Mouse (Mus musculus) cerebellum, adult 9-10 months (tissue): ENCODE results near the gene Rgs3.

Source experiments
- DNase-seq: peaks from one replicate; pipeline ENCODE4 v3.0.0; 2022

The Rgs3 gene

GRCm38 (mm10) chr4:62606905-62607304, 47.3 kb downstream of the Rgs3 start:
- DNase-seq = no peak

DNA sequence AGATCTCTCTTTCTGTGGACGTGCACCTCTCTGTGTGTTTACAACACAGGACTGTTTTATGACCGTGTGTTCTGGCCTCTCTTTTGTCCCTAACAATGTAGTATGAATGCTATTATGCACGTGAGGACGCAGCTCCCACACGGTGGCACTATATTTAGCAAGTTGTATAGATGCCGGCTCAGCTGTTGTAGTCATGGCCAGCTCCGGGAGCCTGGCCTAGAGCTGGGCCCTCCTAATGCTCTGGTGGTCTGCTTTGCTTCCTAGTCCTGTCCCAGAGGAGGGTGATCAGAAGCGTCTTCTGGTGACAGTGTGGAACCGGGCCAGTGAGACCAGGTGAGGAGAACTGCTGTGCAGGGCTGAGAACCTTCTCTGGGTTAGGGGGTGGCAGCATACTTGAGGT, 47.7 kb downstream of the Rgs3 start:
- no peak for DNase-seq

DNA sequence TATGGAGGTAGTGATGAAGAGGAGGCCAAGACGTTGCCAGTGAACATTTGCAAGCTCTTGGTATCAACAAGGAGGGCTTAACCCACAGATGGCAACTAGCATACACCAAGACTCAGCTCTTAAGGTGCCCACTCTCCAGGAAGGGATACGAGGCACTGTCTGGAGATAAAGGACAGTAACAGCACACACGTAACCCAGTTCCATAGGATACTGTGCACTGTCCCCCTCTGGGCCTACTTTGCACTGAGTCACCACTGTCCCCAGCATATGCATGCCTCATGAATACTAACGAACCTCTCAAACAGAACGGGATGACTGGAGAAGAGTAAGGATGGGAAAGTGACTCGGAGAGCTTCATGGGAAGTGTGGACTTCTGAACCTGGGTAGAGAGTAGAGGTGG, 48.2 kb downstream of the Rgs3 start:
- DNase-seq = no peak

- peak; percentile 61 for DNase-seq
These were observed 49.7 kb downstream of the Rgs3 start for GRCm38 (mm10) chr4:62609333-62609732.

DNA sequence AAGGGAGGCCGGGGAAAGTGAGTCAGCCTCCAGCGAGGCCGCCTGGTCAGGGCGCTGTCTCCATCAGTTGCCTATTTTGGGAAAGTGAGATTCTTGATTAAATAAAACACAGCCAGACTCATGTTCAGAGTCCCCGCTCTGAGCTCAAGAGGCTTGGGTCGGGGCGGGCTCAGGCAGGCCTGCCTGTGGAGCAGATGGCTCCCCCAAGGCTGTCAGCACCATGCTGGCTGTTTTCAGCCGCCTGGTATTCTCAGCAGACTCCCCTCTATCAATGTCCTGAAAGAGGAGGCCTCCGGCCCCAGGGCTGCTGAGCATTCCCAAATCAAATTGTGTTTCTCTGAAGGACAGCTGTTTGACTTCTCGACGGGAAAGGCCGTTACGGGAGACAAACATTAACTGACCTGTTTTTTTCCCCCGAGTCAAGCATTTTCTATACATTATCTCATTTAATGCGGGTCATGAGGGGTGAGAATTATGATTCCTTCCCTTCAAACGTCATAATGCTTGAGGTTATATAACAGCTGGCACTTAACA, 50.6 kb downstream of the Rgs3 start:
- peak; percentile 62 for DNase-seq

- peak; percentile 94 for DNase-seq
These were observed 53.2 kb downstream of the Rgs3 start for GRCm38 (mm10) chr4:62612601-62613501.

DNA sequence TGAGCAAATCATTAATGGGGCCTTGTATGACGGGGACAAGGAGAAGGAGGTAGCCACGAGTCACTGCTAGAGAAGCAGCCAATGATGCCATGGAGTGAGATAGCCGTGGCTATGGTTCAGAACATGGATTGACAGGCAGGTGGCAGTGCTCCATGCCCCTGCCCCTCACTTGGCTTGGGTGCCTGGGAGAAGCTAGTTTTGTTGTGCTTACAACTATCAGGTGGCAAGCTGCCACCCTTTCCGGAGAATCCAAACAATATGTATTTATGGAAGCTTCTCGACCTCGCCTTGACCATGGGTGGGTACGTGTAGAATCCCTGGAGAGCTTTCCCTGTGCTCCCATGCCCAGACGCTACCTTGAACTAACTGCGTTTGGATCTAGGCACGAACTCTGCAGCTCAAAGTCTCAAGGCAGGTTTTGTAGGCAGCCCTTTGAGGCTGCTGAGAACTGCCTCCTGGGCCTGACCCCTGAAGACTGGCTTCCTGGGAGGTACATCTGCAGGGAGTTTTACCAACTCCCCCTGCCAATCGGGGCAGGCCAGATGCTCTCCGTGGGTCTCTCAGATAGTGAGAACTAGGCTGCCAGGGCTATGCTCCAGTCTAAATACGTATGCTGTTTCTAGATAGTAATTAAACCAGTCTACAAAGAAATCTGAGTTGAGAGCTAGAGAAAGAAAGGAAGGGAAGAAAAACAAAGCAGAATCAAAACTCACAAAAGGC, 54.2 kb downstream of the Rgs3 start:
- peak; percentile 61 for DNase-seq

DNA sequence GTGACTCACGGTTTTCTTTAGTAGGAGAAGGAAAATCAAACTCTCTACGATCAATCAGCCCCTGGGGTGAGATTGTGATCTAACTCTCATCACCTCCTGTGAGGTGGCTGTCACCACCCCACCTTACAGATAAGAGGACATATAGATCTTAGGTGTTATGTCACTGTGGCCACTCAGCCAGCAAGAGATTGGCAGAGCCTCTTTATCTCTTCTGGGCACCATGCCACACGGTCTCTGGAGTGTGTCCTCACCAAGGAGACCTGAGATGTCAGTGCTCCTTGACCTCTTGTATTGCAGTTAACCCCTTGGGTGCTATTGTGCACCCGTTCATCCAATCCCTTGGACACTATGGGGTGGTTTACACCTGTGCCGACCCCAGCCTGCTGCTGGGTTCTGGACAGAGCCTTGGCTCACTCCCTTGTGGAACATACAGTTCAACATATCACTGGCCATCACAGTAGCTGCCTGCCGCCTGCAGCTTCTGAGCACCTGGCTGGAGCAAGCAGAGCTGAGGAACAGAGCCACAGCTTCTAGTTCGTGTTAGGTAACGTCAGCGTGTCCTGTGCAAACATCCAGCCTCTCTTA, 58.3 kb downstream of the Rgs3 start:
- DNase-seq = no peak

GRCm38 (mm10) chr4:62619232-62619964, 59.8 kb downstream of the Rgs3 start:
- no peak for DNase-seq

GRCm38 (mm10) chr4:62619965-62620244, 60.3 kb downstream of the Rgs3 start:
- no peak for DNase-seq

- no peak for DNase-seq
These were observed 61.5 kb downstream of the Rgs3 start for GRCm38 (mm10) chr4:62621151-62621550.

DNA sequence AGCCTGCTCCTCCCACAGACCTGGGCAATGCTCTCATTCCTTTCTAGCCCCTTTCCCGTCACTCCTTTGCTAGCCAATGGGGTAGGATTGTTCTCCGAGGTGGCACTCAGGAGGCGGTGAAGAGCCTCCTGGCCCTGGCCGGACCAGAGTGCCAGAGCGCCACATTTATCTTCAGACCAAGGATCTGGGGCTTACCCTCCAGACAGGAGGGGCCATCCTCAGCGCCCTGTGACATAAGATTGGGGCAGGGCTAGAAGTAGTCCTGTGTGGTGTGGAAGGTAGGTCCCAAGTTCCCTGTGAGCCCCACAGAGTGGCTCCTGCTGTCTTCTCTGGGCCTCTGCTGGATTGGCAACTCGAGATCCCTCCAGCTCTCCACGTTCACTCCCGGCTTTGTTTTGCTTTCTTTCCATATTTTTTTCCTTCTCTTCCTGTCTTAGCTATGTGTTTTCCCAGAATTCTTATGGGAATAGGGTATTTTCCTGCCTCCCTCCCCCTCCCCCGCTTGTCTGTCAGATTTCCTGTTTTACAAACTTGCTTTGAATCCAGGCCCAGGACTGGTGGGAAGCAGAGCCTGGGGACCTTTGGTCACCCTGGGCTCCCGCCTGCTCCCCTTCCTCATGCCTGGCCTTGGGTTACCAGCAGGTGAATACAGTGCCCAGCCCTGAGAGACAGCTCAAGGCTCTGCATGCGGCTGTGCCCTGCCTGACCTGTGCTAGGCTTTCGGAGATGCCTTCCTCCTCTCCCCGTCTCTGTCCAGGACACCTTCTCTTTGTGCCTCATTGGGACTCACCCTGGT, 62.4 kb downstream of the Rgs3 start:
- DNase-seq = no peak

- no peak for DNase-seq
These were observed 63.8 kb downstream of the Rgs3 start for GRCm38 (mm10) chr4:62623251-62624015.

- no peak for DNase-seq
These were observed 65.2 kb downstream of the Rgs3 start for GRCm38 (mm10) chr4:62624679-62625450.

DNA sequence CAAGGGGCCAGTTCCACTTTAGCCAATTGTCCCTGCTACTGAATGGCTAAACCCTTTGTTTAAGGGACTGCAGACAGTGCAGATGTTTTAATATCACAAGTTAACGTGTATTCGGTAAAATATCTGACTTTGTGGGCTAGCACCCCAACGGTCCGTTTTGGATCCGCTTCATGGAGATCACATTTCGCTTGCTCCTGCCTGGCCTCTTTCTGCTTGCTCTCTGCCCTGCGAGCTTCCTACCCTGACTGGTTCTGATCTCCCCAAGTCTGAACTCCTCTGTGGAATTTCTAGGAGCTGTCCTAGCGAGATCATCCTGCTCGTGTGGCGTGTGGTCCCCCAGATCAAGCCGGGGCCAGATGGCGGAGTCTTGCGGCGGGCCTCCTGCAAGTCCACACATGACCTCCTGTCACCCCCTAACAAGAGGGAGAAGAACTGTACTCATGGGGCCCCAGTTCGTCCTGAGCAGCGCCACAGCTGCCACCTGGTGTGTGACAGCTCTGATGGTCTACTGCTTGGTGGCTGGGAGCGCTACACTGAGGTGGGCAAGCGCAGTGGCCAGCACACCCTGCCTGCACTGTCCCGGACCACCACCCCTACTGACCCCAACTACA, 65.9 kb downstream of the Rgs3 start:
- DNase-seq = no peak

DNA sequence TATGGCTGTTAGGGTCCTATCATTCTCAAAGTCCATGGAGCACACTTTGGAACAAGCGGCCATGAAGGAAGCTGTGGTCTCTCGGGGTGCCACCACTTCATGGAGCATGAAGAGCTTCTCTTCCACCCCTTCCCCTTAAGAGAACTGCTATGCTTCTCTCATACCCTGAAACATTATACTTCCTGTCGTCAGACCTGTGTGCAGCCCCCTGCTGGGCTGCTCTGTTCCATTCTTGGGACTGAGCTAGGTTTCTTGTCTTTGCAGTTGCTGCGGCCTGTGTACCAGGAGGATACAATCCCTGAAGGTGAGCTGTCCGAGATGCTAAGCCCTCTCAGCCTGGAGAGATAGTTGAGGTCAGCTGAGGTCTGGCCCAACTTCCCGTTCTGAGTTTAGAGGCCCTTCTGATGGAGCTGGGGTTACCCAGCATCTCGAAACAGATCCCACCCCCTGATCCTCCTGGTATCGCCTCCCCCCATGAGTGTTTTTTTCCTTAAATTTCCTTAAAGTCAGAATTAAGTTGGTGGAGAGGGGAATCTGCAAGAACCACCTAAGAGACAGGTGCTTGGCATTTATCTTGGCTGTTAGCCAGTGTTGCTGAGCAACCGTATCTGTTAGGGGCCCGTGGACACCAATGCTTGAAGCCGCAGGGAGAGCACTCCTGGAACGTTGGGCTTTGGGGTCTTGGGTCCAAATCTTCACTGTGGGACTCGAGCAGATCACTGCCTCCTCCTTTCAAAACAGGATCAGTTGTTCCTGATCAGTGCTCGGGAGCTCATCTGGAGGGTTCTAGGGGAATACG, 66.8 kb downstream of the Rgs3 start:
- no peak for DNase-seq

GRCm38 (mm10) chr4:62627331-62627730, 67.7 kb downstream of the Rgs3 start:
- DNase-seq = no peak

DNA sequence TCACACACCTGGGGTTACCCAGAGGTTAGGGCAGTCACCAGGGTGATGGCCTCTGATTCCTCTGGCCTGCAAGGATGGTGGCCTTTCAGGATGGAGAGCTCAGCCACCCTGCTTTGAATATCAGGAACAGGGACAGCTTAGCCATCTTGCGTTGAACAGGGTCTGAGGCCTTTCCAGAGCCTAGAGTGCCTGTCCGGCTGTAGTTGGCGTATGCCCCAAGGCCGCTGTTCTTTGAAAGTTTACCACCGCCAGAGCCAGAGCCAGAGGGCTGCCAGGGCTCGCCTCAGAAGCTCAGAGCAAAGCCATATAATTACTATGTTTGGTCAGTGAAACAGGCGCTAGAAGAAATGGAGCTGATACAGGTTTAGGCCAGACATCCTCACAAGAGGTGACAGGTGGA, 68.9 kb downstream of the Rgs3 start:
- no peak for DNase-seq

GRCm38 (mm10) chr4:62629461-62629860, 69.8 kb downstream of the Rgs3 start:
- no peak for DNase-seq
